Mouse (Mus musculus) splenic B cell, adult 2 months (primary cell): ENCODE data around the gene Hist3h2a.
"Not testable (repeated sequence)": the region's sequence is repeated elsewhere in the genome, so short reads cannot be mapped to it uniquely, and the experiment has no call there.

Experiments used
- DNase-seq: peaks from one replicate; pipeline ENCODE4 v3.0.0-alpha.2; 2011; ENCODE audit warnings: low read depth, low spot score
- H3K27me3 ChIP-seq: 2 replicates; pipeline ENCODE4 v1.6.1; 2012; ENCODE audit warnings: mild to moderate bottlenecking, low read length, moderate library complexity, mixed read lengths; ENCODE audit not compliant: control insufficient read depth, poor library complexity, insufficient read depth, severe bottlenecking
- H3K36me3 ChIP-seq: 2 replicates; pipeline ENCODE4 v1.6.1; 2012; ENCODE audit warnings: mild to moderate bottlenecking, low read length, moderate library complexity, mixed read lengths; ENCODE audit not compliant: control insufficient read depth, poor library complexity, insufficient read depth, severe bottlenecking

Gene Hist3h2a

GRCm38 (mm10) chr11:58931576-58931975 is 22.9 kb upstream of the Hist3h2a start:
- peak; percentile 58 for DNase-seq
- Histone ChIP-seq H3K36me3 (peaks cover 4% of the 10 kb centered on the region; the same call in 1 of the 2 replicates), H3K27me3 (no peaks in the 10 kb centered on the region)

GRCm38 (mm10) chr11:58937909-58938308 is 16.6 kb upstream of the Hist3h2a start:
- Histone ChIP-seq H3K36me3 (peaks cover 2% of the 10 kb centered on the region; the same call in 1 of the 2 replicates), H3K27me3 (no peaks in the 10 kb centered on the region)
- DNase-seq: no peak

- no peaks in the 10 kb centered on the region for H3K27me3 ChIP-seq
- H3K36me3 ChIP-seq: peaks cover 2% of the 10 kb centered on the region; the same call in 1 of the 2 replicates
- DNase-seq: peak; percentile 94
These were observed 16.0 kb upstream of the Hist3h2a start, which contains the start of gene Rnf187 for GRCm38 (mm10) chr11:58938322-58939087. TSS of gene Rnf187 (minus strand) at chr11:58938916.

- Histone ChIP-seq H3K36me3 (peaks cover under 1% of the 10 kb centered on the region; the same call in 1 of the 2 replicates), H3K27me3 (no peaks in the 10 kb centered on the region)
- DNase-seq: no peak
These were observed 15.4 kb upstream of the Hist3h2a start for GRCm38 (mm10) chr11:58939088-58939439.

- H3K27me3 ChIP-seq: no peaks in the 10 kb centered on the region
- no peaks in the 10 kb centered on the region for H3K36me3 ChIP-seq
- DNase-seq: no peak
These were observed 10.3 kb upstream of the Hist3h2a start for GRCm38 (mm10) chr11:58944136-58944535.

- no peak for DNase-seq
- H3K36me3 ChIP-seq: no peaks in the 10 kb centered on the region
- H3K27me3 ChIP-seq: no peaks in the 10 kb centered on the region
These were observed 7.2 kb upstream of the Hist3h2a start for GRCm38 (mm10) chr11:58947306-58947705.

GRCm38 (mm10) chr11:58947798-58948528 is 6.5 kb upstream of the Hist3h2a start:
- Histone ChIP-seq H3K36me3 (no peaks in the 10 kb centered on the region), H3K27me3 (no peaks in the 10 kb centered on the region)
- DNase-seq: no peak

- peak; percentile 87 for DNase-seq
- H3K36me3 ChIP-seq: no peaks in the 10 kb centered on the region
- no peaks in the 10 kb centered on the region for H3K27me3 ChIP-seq
These were observed 5.7 kb upstream of the Hist3h2a start, which contains the start of gene Hist3h2ba for GRCm38 (mm10) chr11:58948542-58949479. TSS of gene Hist3h2ba (plus strand) at chr11:58948920.

- DNase-seq: no peak
- Histone ChIP-seq H3K36me3 (no peaks in the 10 kb centered on the region), H3K27me3 (no peaks in the 10 kb centered on the region)
These were observed 4.7 kb upstream of the Hist3h2a start for GRCm38 (mm10) chr11:58949480-58950431.

GRCm38 (mm10) chr11:58951210-58951609 is 3.3 kb upstream of the Hist3h2a start:
- DNase-seq: no peak
- no peaks in the 10 kb centered on the region for H3K27me3 ChIP-seq
- no peaks in the 10 kb centered on the region for H3K36me3 ChIP-seq

GRCm38 (mm10) chr11:58953351-58954169 is 925 bp upstream of the Hist3h2a start:
- no peaks in the 10 kb centered on the region; the same call in 1 of the 2 replicates for H3K36me3 ChIP-seq
- DNase-seq: peak; percentile 44
- H3K27me3 ChIP-seq: no peaks in the 10 kb centered on the region

GRCm38 (mm10) chr11:58954170-58954419 is 390 bp upstream of the Hist3h2a start:
- not testable (repeated sequence) for H3K27me3 ChIP-seq, H3K36me3 ChIP-seq, DNase-seq
